Mouse (Mus musculus) thymus, adult 2 months (tissue): Measurements from ENCODE around the gene Rbms3. TPM values are rescaled to one million over a fixed set of nuclear protein-coding genes. Genes with fewer than 3 reads are reported as not detected.

ENCODE experiments used
- DNase-seq: peaks from one replicate; pipeline ENCODE4 v3.0.0; 2021
- H3K27ac ChIP-seq: fragments of 200-500 bp; 2 replicates; pipeline ENCODE4 v1.5.1; 2012; ENCODE audit warnings: low read length, control low read depth; ENCODE audit not compliant: control insufficient read depth, insufficient read depth
- H3K27me3 ChIP-seq: fragments of 200-500 bp; 2 replicates; pipeline ENCODE4 v1.6.1; 2012; ENCODE audit warnings: mild to moderate bottlenecking, low read length, moderate library complexity, mixed read lengths; ENCODE audit not compliant: control insufficient read depth, insufficient read depth
- H3K36me3 ChIP-seq: fragments of 200-500 bp; 2 replicates; pipeline ENCODE4 v1.6.1; 2012; ENCODE audit warnings: mild to moderate bottlenecking, low read length, moderate library complexity; ENCODE audit not compliant: control insufficient read depth, insufficient read depth
- H3K4me1 ChIP-seq: fragments of 200-500 bp; replicated peaks from 2 replicates; pipeline ENCODE4 v1.6.1; 2012; ENCODE audit warnings: low read length; ENCODE audit not compliant: control insufficient read depth, insufficient read depth
- H3K4me3 ChIP-seq: fragments of 200-500 bp; 2 replicates; pipeline ENCODE4 v1.5.1; 2012; ENCODE audit warnings: mild to moderate bottlenecking, low read length, control low read depth, moderate library complexity; ENCODE audit not compliant: control insufficient read depth, insufficient read depth
- CTCF ChIP-seq: fragments of 200-500 bp; IDR thresholded peaks from 2 replicates; pipeline ENCODE4 v1.5.1; 2012; ENCODE audit warnings: mild to moderate bottlenecking, control low read depth, low read length, moderate library complexity, borderline replicate concordance; ENCODE audit not compliant: control insufficient read depth, poor library complexity, insufficient read depth; ENCODE audit errors: extremely low read depth
- POLR2A ChIP-seq: fragments of 200-500 bp; IDR thresholded peaks from 2 replicates; pipeline ENCODE4 v1.6.1; 2012; ENCODE audit warnings: mild to moderate bottlenecking, low read length, control low read depth, moderate library complexity; ENCODE audit not compliant: control insufficient read depth, poor library complexity, insufficient read depth; ENCODE audit errors: extremely low read depth
- WGBS: fragments of 180-500 bp; shearing (Covaris S2); methylation state at CpG from one replicate; pipeline ENCODE4 v1.1.7; 2018; 5-methylcytosine and 5-hydroxymethylcytosine counted together
- polyA plus RNA-seq: library from polyadenylated mRNA; depleted of rRNA; stranded (reverse); fragments of >200 nt; gene quantifications from 2 replicates; pipeline ENCODE4 v1.2.3, GENCODE M21; 2012

Gene Rbms3
- polyA plus RNA-seq, 1 experiment: 10.9 TPM

GRCm38 (mm10) chr9:117066502-117066901 is 563.2 kb downstream of the Rbms3 start:
- no peak overlapping the region for H3K27ac ChIP-seq

GRCm38 (mm10) chr9:117065601-117066000 is 564.1 kb downstream of the Rbms3 start:
- no peak for DNase-seq
- Histone ChIP-seq H3K4me3 (no peak overlapping the region), H3K27ac (no peak overlapping the region), H3K36me3 (no peaks in the 10 kb centered on the region), H3K27me3 (no peaks in the 10 kb centered on the region), H3K4me1 (no peaks in the 10 kb centered on the region)
- TF ChIP-seq CTCF: no peak
- no peak for TF ChIP-seq POLR2A
- WGBS: 96% methylated on average over 6 of the region's 6 CpGs

More at GRCm38 (mm10) chr9:117066502-117066901, 563.2 kb downstream of the Rbms3 start:
- Histone ChIP-seq H3K4me1 (no peaks in the 10 kb centered on the region), H3K36me3 (no peaks in the 10 kb centered on the region), H3K27me3 (no peaks in the 10 kb centered on the region), H3K4me3 (no peak overlapping the region)
- WGBS: 94% methylated on average over 3 of the region's 3 CpGs
- DNase-seq: no peak
- TF ChIP-seq CTCF (no peak), POLR2A (no peak)

GRCm38 (mm10) chr9:117059586-117059985 is 570.1 kb downstream of the Rbms3 start:
- 92% methylated on average over 1 of the region's 1 CpGs for WGBS
- Histone ChIP-seq H3K27me3 (no peaks in the 10 kb centered on the region), H3K27ac (no peak overlapping the region), H3K36me3 (no peaks in the 10 kb centered on the region), H3K4me1 (no peaks in the 10 kb centered on the region), H3K4me3 (no peak overlapping the region)
- no peak for TF ChIP-seq POLR2A
- no peak for TF ChIP-seq CTCF
- DNase-seq: no peak

GRCm38 (mm10) chr9:117059135-117059534 is 570.6 kb downstream of the Rbms3 start:
- Histone ChIP-seq H3K4me3 (no peak overlapping the region), H3K27ac (no peak overlapping the region), H3K27me3 (no peaks in the 10 kb centered on the region), H3K36me3 (no peaks in the 10 kb centered on the region), H3K4me1 (no peaks in the 10 kb centered on the region)
- no peak for DNase-seq
- 88% methylated on average over 6 of the region's 6 CpGs for WGBS
- TF ChIP-seq POLR2A (no peak), CTCF (no peak)

GRCm38 (mm10) chr9:117051935-117052334 is 577.8 kb downstream of the Rbms3 start:
- no peaks in the 10 kb centered on the region for H3K4me1 ChIP-seq
- H3K4me3 ChIP-seq: no peak overlapping the region
- no peaks in the 10 kb centered on the region for H3K27me3 ChIP-seq
- no peak for DNase-seq
- H3K36me3 ChIP-seq: no peaks in the 10 kb centered on the region
- TF ChIP-seq POLR2A (no peak), CTCF (no peak)
- no peak overlapping the region for H3K27ac ChIP-seq
- 94% methylated on average over 2 of the region's 2 CpGs for WGBS

GRCm38 (mm10) chr9:117048641-117049040 is 581.1 kb downstream of the Rbms3 start:
- Histone ChIP-seq H3K4me1 (no peaks in the 10 kb centered on the region), H3K36me3 (no peaks in the 10 kb centered on the region), H3K4me3 (no peak overlapping the region), H3K27me3 (no peaks in the 10 kb centered on the region), H3K27ac (no peak overlapping the region)
- no peak for DNase-seq
- no peak for TF ChIP-seq POLR2A
- TF ChIP-seq CTCF: no peak
- WGBS: 91% methylated on average over 1 of the region's 1 CpGs

GRCm38 (mm10) chr9:117041993-117042366 is 587.7 kb downstream of the Rbms3 start:
- Histone ChIP-seq H3K27me3 (no peaks in the 10 kb centered on the region), H3K27ac (no peak overlapping the region), H3K4me3 (no peak overlapping the region), H3K4me1 (no peaks in the 10 kb centered on the region), H3K36me3 (no peaks in the 10 kb centered on the region)
- no peak for TF ChIP-seq POLR2A
- no peak for TF ChIP-seq CTCF
- WGBS: 88% methylated on average over 2 of the region's 2 CpGs
- no peak for DNase-seq
